Mouse (Mus musculus): ENCODE measurements at regions not wholly inside any gene's neighbourhood (a gene's known extent, or its start where the extent isn't known, plus 50 kb on each side); places are given as distances from the start of the nearest gene placed in this dataset.
"Not testable (repeated sequence)": the region's sequence is repeated elsewhere in the genome, so short reads cannot be mapped to it uniquely, and the experiment has no call there.

- H3K4me3 ChIP-seq; H3K27ac ChIP-seq; H3K36me3 ChIP-seq (ENCODE audit: control insufficient read depth, insufficient read depth, low read length); H3K4me1 ChIP-seq (ENCODE audit: control insufficient read depth, insufficient read depth, low read length); DNase-seq; H3K79me2 ChIP-seq (replicated peaks; ENCODE audit: control insufficient read depth, insufficient read depth, low read length); H3K9ac ChIP-seq (ENCODE audit: low read depth, low read length); H3K27me3 ChIP-seq (ENCODE audit: control insufficient read depth, insufficient read depth, low read length): not testable (repeated sequence)
- no CpG with 5 or more reads among the region's 3 CpGs for WGBS
- intact Hi-C loops (cut with DNase I), result loop anchor here (10.0 kb wide), 1 partner anchor 156 kb away; no protein-coding TSS in a partner anchor
Observed at GRCm38 (mm10) chr2:151370594-151370993, 105.4 kb downstream of the 4921509C19Rik start.

Measured in heart, adult 2 months (tissue).